Mouse (Mus musculus) right cerebral cortex, postnatal 36 days (tissue): ENCODE data around the gene C130074G19Rik.

Experiments
- DNase-seq, 2 experiments: peaks; one replicate each; pipeline ENCODE4 v3.0.0; 2022; ENCODE audit warnings: low spot score in 2 of 2, mixed read lengths in 1 of 2

C130074G19Rik gene

GRCm38 (mm10) chr1:184882281-184883268 is at the start of gene C130074G19Rik:
Gene C130074G19Rik, minus strand, starts transcription at chr1:184883218.
- no peak for DNase-seq

- no peak for DNase-seq
Observed at GRCm38 (mm10) chr1:184931097-184931496, 48.1 kb upstream of the C130074G19Rik start.

GRCm38 (mm10) chr1:184928382-184928781 is 45.4 kb upstream of the C130074G19Rik start:
- DNase-seq = no peak

- DNase-seq = no peak
Observed at GRCm38 (mm10) chr1:184927911-184928310, 44.9 kb upstream of the C130074G19Rik start.

GRCm38 (mm10) chr1:184922824-184923223 is 39.8 kb upstream of the C130074G19Rik start:
- DNase-seq = no peak

- DNase-seq = peak in 1 of 2 experiments; percentile 56
Observed at GRCm38 (mm10) chr1:184920057-184920456, 37.0 kb upstream of the C130074G19Rik start.

- no peak for DNase-seq
Observed at GRCm38 (mm10) chr1:184918227-184918888, 35.3 kb upstream of the C130074G19Rik start.

GRCm38 (mm10) chr1:184912336-184912735 is 29.3 kb upstream of the C130074G19Rik start:
- DNase-seq = no peak

- no peak for DNase-seq
Observed at GRCm38 (mm10) chr1:184911861-184912260, 28.8 kb upstream of the C130074G19Rik start.

GRCm38 (mm10) chr1:184908558-184908957 is 25.5 kb upstream of the C130074G19Rik start:
- no peak for DNase-seq

GRCm38 (mm10) chr1:184905904-184906745 is 23.1 kb upstream of the C130074G19Rik start:
- no peak for DNase-seq

GRCm38 (mm10) chr1:184905371-184905770 is 22.4 kb upstream of the C130074G19Rik start:
- DNase-seq = no peak

- no peak for DNase-seq
Observed at GRCm38 (mm10) chr1:184903697-184904096, 20.7 kb upstream of the C130074G19Rik start.

- no peak for DNase-seq
Observed at GRCm38 (mm10) chr1:184902886-184903285, 19.9 kb upstream of the C130074G19Rik start.

GRCm38 (mm10) chr1:184897350-184897749 is 14.3 kb upstream of the C130074G19Rik start:
- no peak for DNase-seq

- no peak for DNase-seq
Observed at GRCm38 (mm10) chr1:184891998-184892397, 9.0 kb upstream of the C130074G19Rik start.

GRCm38 (mm10) chr1:184889454-184889853 is 6.4 kb upstream of the C130074G19Rik start:
- no peak for DNase-seq

- DNase-seq = no peak
Observed at GRCm38 (mm10) chr1:184886160-184886559, 3.1 kb upstream of the C130074G19Rik start.

GRCm38 (mm10) chr1:184881861-184882260 is 1.2 kb downstream of the C130074G19Rik start:
- DNase-seq = no peak

- no peak for DNase-seq
Observed at GRCm38 (mm10) chr1:184881211-184881610, 1.8 kb downstream of the C130074G19Rik start.

GRCm38 (mm10) chr1:184878860-184879259 is 4.2 kb downstream of the C130074G19Rik start:
- DNase-seq = no peak

GRCm38 (mm10) chr1:184877306-184877705 is 5.7 kb downstream of the C130074G19Rik start:
- DNase-seq = peak; percentile 40 to 82
